Mouse (Mus musculus): ENCODE results near the gene Glb1.
"Not testable (repeated sequence)": the region's sequence is repeated elsewhere in the genome, so short reads cannot be mapped to it uniquely, and the experiment has no call there.

Gene Glb1

DNA sequence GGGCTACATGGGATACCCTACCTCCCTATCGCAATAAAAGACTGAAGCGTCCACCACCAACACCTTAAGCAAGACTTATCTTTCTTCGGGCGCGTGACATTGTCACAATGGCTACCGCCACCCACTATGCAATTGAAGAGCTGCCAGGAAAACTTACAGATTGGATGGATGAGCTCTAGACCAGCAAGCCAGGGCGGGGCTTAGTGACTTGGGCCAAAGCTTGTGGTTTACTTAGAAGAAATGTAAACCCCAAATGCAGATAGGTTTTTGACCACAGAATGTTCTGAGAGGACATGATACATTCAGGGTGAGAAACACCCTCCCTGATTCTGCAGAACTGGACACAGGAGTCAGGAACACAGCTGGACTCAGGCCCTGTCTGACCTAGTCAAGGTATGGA is 100.2 kb downstream of the Glb1 start:
- in situ Hi-C loops (cut with MboI), result no loop called here

DNA sequence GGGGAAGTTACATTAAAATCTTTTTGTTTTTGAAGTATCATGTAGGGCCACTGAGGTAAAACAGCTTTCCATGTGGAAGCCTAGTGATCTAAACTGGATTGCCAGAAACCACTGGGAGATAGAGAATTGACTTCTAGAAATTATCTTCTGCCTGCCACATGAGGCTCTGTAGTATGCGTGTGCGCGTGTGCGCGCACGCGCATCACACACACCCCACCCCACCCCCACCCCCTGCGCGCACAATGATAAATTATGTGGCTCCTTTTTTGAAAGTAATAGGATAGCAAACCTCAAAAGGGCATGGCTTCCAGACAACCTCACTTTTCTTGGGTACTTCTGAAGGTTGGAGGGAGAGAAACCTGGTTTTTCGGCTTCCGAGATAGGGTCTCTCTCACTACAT is 101.0 kb downstream of the Glb1 start:
- in situ Hi-C loops (cut with MboI), result no loop called here

DNA sequence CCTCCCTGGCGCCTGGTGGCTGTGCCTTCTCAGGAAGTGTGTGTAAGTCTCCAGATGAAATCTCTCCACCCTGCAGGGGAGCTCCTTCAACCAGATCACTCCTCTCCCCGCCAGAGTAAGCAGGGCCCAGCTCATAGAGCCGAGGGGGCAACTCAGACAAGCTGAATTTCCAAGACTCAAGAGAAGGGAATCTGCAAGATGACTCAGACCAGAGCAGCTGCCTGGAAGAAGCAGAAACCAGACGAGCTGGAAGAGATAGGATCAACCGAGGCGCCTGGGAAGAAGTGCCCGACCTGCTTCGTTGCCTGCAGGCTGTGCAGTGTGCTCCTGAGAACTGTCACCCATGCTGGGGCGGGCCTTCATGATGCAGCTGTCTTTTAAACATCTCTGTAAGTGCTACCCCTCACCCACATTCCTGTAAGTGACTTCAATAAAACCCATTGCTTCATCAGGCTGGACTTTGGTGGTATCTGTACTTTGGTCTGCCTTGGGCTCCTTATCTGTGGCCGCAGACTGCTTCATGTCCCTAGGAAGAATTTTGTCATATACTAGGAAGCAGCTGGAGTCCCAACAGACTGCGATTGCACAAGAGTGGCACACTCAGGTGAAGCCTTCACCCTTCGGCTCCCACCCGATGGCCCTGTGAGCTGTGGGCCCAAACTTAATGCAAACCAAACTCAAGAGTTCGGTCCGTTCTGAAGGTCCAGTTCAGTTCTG is 102.0 kb downstream of the Glb1 start:
- in situ Hi-C loops (cut with MboI), result no loop called here

DNA sequence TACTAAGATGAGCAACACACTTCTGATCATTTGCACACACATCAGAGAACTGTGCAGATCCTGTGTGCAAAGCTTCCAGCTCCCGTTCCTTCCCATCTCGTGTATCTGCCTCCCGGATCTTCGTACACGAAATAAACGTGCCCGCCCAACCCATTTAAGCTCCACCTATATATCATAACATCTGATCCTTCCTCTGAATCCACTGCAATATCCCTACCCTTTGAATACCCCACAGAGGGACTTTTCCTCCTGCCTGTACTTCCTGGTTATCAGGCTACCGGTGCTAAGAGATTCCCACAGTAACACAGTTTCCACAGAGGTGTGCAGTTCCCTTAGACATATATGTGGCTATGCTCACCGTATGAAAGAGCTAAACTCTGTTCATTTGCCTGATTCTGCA is 103.9 kb downstream of the Glb1 start, which contains the start of gene Ccr4:
Gene Ccr4, minus strand, starts transcription at position 101 of the 400 bp plus-strand sequence.
- in situ Hi-C loops (cut with MboI), result no loop called here

DNA sequence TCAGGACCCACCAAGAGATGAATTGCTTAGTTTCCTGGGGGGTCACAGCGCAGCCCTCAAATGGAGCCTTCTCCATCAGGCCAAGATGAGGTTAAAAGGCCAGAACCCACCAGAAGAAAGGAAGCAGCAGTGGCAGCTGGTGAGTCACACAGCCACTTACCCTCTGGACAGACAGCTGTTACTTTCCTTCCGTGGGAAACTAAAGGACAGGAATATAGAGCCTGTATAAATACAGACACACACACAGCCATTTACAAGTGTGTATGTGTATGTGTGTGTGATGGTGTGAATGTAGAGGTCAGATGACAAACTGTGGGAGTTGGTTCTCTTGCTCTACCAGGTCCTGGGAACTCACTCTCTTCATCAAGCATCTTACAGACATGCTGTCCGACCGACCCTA is 105.7 kb downstream of the Glb1 start:
- in situ Hi-C loops (cut with MboI), result no loop called here

GRCm38 (mm10) chr9:114507421-114507820 is 106.5 kb downstream of the Glb1 start:
- in situ Hi-C loops (cut with MboI), result no loop called here

GRCm38 (mm10) chr9:114509785-114510184 is 108.9 kb downstream of the Glb1 start:
- in situ Hi-C loops (cut with MboI), result no loop called here

- in situ Hi-C loops (cut with MboI), result no loop called here
These were observed 112.0 kb downstream of the Glb1 start for GRCm38 (mm10) chr9:114512831-114513230.

- in situ Hi-C loops (cut with MboI), result no loop called here
These were observed 114.5 kb downstream of the Glb1 start, which contains the start of gene C130032M10Rik for GRCm38 (mm10) chr9:114515364-114515763. TSS of gene C130032M10Rik (plus strand) at chr9:114515697.

- in situ Hi-C loops (cut with MboI), result no loop called here
These were observed 117.1 kb downstream of the Glb1 start for GRCm38 (mm10) chr9:114517924-114518497.

DNA sequence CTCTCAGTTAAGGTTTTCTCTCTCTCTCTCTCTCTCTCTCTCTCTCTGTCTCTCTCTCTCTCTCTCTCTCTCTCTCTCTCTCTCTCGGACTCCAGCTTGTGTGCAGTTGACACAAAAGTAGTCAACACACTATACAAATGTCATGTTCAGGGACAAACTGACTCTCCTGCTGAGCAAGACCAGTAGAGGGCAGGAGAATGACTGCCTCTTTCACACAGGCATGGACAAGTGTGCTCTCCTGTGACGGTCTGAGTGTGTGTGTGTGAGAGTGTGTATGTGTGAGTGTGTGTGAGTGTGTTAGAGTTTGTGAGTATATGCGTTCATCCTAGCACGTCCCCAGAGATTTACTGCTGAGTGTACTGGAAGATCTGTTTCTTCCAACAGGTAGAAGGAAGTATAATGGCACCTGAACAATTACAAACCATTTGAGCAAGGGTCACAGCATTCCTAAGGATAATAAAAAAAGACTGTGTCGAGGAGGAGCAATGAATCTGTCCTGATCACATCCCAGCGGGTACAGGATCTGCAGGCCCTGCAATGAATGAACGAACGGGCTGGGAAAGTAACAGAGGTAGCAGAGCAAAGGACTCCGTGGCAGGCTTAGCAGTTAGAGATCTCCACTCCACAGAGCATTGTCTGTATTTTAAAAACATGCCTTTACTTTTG is 118.1 kb downstream of the Glb1 start:
- in situ Hi-C loops (cut with MboI), result no loop called here

GRCm38 (mm10) chr9:114520529-114520928 is 119.7 kb downstream of the Glb1 start:
- in situ Hi-C loops (cut with MboI), result not testable (repeated sequence)

- in situ Hi-C loops (cut with MboI), result no loop called here
These were observed 121.2 kb downstream of the Glb1 start for GRCm38 (mm10) chr9:114522041-114522440.

DNA sequence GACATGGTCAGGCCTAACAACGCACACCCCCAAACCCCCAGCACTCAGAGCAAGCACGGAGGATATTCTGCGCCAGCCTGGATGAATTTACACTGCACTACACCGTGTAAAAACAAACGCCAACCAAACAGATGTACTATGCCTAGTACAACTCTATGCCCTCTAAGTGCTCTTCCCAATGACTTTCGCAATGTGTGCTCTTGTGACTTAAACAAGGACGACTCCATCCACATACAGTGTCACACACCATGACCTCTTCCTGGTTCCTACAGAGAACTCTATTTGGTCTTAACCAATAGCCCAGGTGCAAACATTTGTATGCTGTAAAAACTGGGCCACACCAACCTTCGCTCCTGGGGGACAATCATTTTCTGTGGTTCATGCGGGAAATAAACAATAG is 121.6 kb downstream of the Glb1 start:
- in situ Hi-C loops (cut with MboI), result no loop called here

All from mature B cell (primary cell).